Mouse (Mus musculus) mouse trophoblast stem cell (cell line): Measurements from ENCODE around the gene Slc8a1.

Experiments used
- in situ Hi-C, 2 experiments: fragments of 300-500 bp; cut with MseI, MboI; formaldehyde crosslinking; loops; 2 replicates in 1 of 2; 3 replicates in 1 of 2; pipeline ENCODE4 v1.15.1; 2025

Slc8a1 gene

GRCm38 (mm10) chr17:81375901-81376300 is 362.3 kb downstream of the Slc8a1 start:
- in situ Hi-C loops, result no loop called here

GRCm38 (mm10) chr17:81369036-81369435 is 369.1 kb downstream of the Slc8a1 start:
- in situ Hi-C loops, result no loop called here

DNA sequence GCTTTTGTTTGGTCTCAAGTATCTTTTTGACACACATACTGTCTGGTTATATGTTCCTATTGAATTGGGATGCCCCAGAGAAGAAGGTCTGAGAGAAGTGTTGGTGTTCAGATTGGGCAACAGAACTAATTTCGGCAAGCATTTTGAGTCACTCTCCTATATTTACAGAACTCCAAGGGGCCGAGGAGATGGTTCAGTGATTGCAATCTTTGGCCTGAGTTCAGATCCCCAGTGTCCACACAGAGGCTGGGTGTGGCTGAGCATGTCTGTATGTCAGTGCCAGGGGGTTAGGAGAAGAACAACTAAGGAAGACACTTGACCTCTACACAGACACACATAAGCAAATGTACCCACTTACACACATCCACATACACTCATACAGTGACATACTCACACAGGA is 369.7 kb downstream of the Slc8a1 start:
- in situ Hi-C loops, result no loop called here

- in situ Hi-C loops, result no loop called here
These were observed 374.8 kb downstream of the Slc8a1 start for GRCm38 (mm10) chr17:81363368-81363767.

- in situ Hi-C loops, result no loop called here
These were observed 377.6 kb downstream of the Slc8a1 start for GRCm38 (mm10) chr17:81360571-81360970.

- in situ Hi-C loops, result no loop called here
These were observed 378.1 kb downstream of the Slc8a1 start for GRCm38 (mm10) chr17:81360032-81360431.

DNA sequence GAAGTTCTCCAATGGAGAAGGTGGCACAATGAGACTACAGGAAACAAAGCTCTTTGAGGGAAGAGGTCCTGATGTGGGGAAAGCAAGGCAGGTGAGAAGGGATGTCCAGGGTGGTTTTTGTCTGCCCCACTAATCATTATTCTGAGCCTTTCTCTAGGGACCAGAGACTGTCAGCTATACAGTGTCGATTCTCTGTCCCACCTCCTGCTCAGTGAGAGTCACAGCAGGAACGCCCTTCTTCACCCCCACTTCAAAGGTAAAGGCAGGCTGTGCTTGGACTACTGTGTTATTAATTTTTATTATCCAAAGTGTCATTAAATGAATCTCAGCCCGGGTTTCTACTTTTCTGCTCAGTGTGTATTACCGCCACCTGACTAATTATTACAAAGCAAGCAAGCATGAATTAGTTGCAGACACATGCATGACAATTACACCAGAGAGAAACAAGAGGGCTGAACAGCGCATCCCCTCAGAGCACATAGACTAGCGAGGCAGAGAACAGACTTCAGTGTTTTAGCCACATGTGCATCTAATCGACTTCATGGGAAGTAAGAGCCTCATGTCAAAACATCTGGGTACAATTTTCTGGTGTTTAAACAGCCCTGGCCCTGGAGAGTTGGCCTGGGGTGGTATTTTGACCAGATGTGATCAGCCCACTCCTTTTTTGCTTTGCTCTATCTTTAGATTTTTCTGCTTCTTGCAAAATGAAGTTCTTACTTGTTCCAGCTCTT is 402.0 kb downstream of the Slc8a1 start:
- in situ Hi-C loops, result no loop called here

GRCm38 (mm10) chr17:81335526-81335925 is 402.7 kb downstream of the Slc8a1 start:
- in situ Hi-C loops, result no loop called here
